Mouse (Mus musculus): ENCODE results near the gene Arid3c. TPM values are rescaled to one million over a fixed set of nuclear protein-coding genes. Genes with fewer than 3 reads are reported as not detected.
A peak's percentile ranks its signal among the peaks of the same experiment; 100 is the strongest.

The Arid3c gene
- polyA plus RNA-seq, 1 experiment from 2014 or later: 0.15 TPM

- Histone ChIP-seq H3K27me3 (replicated peaks; ENCODE audit: control insufficient read depth, insufficient read depth, low read length) (0 out of 2 replicates have a peak, but pooled peaks cover 2% of the 10 kb centered on the region), H3K9ac (ENCODE audit: low read length) (no peak overlapping the region), H3K4me1 (ENCODE audit: control insufficient read depth, insufficient read depth, low read length) (peaks cover 8% of the 10 kb centered on the region), H3K4me3 (ENCODE audit: low read depth, low read length) (no peak overlapping the region), H3K36me3 (ENCODE audit: control insufficient read depth, insufficient read depth, low read length) (peaks cover 14% of the 10 kb centered on the region), H3K27ac (ENCODE audit: low read depth, low read length) (no peak overlapping the region), H3K9me3 (replicated peaks; ENCODE audit: control insufficient read depth, low read length) (no peaks in the 10 kb centered on the region), H3K4me2 (ENCODE audit: low read length) (no peak overlapping the region)
- no peak for ATAC-seq
- WGBS: 63% methylated on average over 1 of the region's 1 CpGs
- DNase-seq (ENCODE audit: low spot score): no peak
Measured at GRCm38 (mm10) chr4:41738256-41738603, 7.3 kb upstream of the Arid3c start.

GRCm38 (mm10) chr4:41737602-41738255 lies 6.8 kb upstream of the Arid3c start:
- H3K9me3 ChIP-seq (replicated peaks; ENCODE audit: control insufficient read depth, low read length): no peaks in the 10 kb centered on the region
- H3K4me2 ChIP-seq (ENCODE audit: low read length): no peak overlapping the region
- peaks cover 8% of the 10 kb centered on the region for H3K4me1 ChIP-seq (ENCODE audit: control insufficient read depth, insufficient read depth, low read length)
- no peak overlapping the region for H3K4me3 ChIP-seq (ENCODE audit: low read depth, low read length)
- peak; percentile 85 for DNase-seq (ENCODE audit: low spot score)
- H3K27me3 ChIP-seq (replicated peaks; ENCODE audit: control insufficient read depth, insufficient read depth, low read length): 0 out of 2 replicates have a peak, but pooled peaks cover 7% of the 10 kb centered on the region
- H3K27ac ChIP-seq (ENCODE audit: low read depth, low read length): no peak overlapping the region
- H3K9ac ChIP-seq (ENCODE audit: low read length): no peak overlapping the region
- ATAC-seq: peak; percentile 49; the same call in 1 of the 2 replicates
- peaks cover 14% of the 10 kb centered on the region for H3K36me3 ChIP-seq (ENCODE audit: control insufficient read depth, insufficient read depth, low read length)
- WGBS: 47% methylated on average over 8 of the region's 8 CpGs

GRCm38 (mm10) chr4:41726826-41727621 lies 3.9 kb downstream of the Arid3c start:
- peaks cover 52% of the 10 kb centered on the region for H3K27me3 ChIP-seq (replicated peaks; ENCODE audit: control insufficient read depth, insufficient read depth, low read length)
- no peaks in the 10 kb centered on the region for H3K9me3 ChIP-seq (replicated peaks; ENCODE audit: control insufficient read depth, low read length)
- H3K4me1 ChIP-seq (ENCODE audit: control insufficient read depth, insufficient read depth, low read length): peaks cover 24% of the 10 kb centered on the region
- peak overlapping the region; percentile 34 for H3K4me2 ChIP-seq (ENCODE audit: low read length)
- peak overlapping the region; percentile 49; the same call in 1 of the 2 replicates for H3K27ac ChIP-seq (ENCODE audit: low read depth, low read length)
- H3K9ac ChIP-seq (ENCODE audit: low read length): peak overlapping the region; percentile 26; the same call in 1 of the 2 replicates
- DNase-seq (ENCODE audit: low spot score) (peak; percentile 65), ATAC-seq (peak; percentile 38; the same call in 1 of the 2 replicates)
- H3K36me3 ChIP-seq (ENCODE audit: control insufficient read depth, insufficient read depth, low read length): no peaks in the 10 kb centered on the region
- 2% methylated on average over 20 of the region's 20 CpGs for WGBS
- H3K4me3 ChIP-seq (ENCODE audit: low read depth, low read length): no peak overlapping the region

- Histone ChIP-seq H3K9ac (ENCODE audit: low read length) (peak within 1 kb of the TSS; percentile 91), H3K4me1 (ENCODE audit: control insufficient read depth, insufficient read depth, low read length) (peaks cover 27% of the 10 kb centered on the region), H3K36me3 (ENCODE audit: control insufficient read depth, insufficient read depth, low read length) (peaks cover 23% of the 10 kb centered on the region), H3K27ac (ENCODE audit: low read depth, low read length) (no peak within 1 kb of the TSS), H3K27me3 (replicated peaks; ENCODE audit: control insufficient read depth, insufficient read depth, low read length) (peaks cover 15% of the 10 kb centered on the region), H3K4me3 (ENCODE audit: low read depth, low read length) (peak within 1 kb of the TSS; percentile 93), H3K4me2 (ENCODE audit: low read length) (peak within 1 kb of the TSS; percentile 86), H3K9me3 (replicated peaks; ENCODE audit: control insufficient read depth, low read length) (no peaks in the 10 kb centered on the region)
- DNase-seq (ENCODE audit: low spot score) (peak; percentile 100), ATAC-seq (peak; percentile 96)
- under 1% methylated on average over 27 of the region's 27 CpGs for WGBS
Measured at GRCm38 (mm10) chr4:41722918-41723351, 8.0 kb downstream of the Arid3c start, which contains the start of gene Dctn3. Gene Dctn3 (minus strand): TSS chr4:41723170.

GRCm38 (mm10) chr4:41716834-41717233 lies 14.1 kb downstream of the Arid3c start:
- 78% methylated on average over 6 of the region's 6 CpGs for WGBS
- H3K27ac ChIP-seq (ENCODE audit: low read depth, low read length): no peak overlapping the region
- ATAC-seq (no peak), DNase-seq (ENCODE audit: low spot score) (no peak)
- no peak overlapping the region for H3K4me2 ChIP-seq (ENCODE audit: low read length)
- no peaks in the 10 kb centered on the region for H3K9me3 ChIP-seq (replicated peaks; ENCODE audit: control insufficient read depth, low read length)
- peaks cover 46% of the 10 kb centered on the region for H3K36me3 ChIP-seq (ENCODE audit: control insufficient read depth, insufficient read depth, low read length)
- peaks cover 15% of the 10 kb centered on the region for H3K4me1 ChIP-seq (ENCODE audit: control insufficient read depth, insufficient read depth, low read length)
- no peak overlapping the region for H3K9ac ChIP-seq (ENCODE audit: low read length)
- H3K4me3 ChIP-seq (ENCODE audit: low read depth, low read length): no peak overlapping the region
- no peaks in the 10 kb centered on the region for H3K27me3 ChIP-seq (replicated peaks; ENCODE audit: control insufficient read depth, insufficient read depth, low read length)

- no peak for DNase-seq (ENCODE audit: low spot score)
- ATAC-seq: no peak
- WGBS: 81% methylated on average over 5 of the region's 5 CpGs
Measured at GRCm38 (mm10) chr4:41715596-41715995, 15.3 kb downstream of the Arid3c start.

GRCm38 (mm10) chr4:41715082-41715481 lies 15.9 kb downstream of the Arid3c start:
- ATAC-seq (no peak), DNase-seq (ENCODE audit: low spot score) (no peak)
- no peak overlapping the region for H3K4me2 ChIP-seq (ENCODE audit: low read length)
- H3K4me1 ChIP-seq (ENCODE audit: control insufficient read depth, insufficient read depth, low read length): peaks cover 20% of the 10 kb centered on the region
- no peaks in the 10 kb centered on the region for H3K27me3 ChIP-seq (replicated peaks; ENCODE audit: control insufficient read depth, insufficient read depth, low read length)
- H3K27ac ChIP-seq (ENCODE audit: low read depth, low read length): no peak overlapping the region
- H3K36me3 ChIP-seq (ENCODE audit: control insufficient read depth, insufficient read depth, low read length): peaks cover 47% of the 10 kb centered on the region
- 82% methylated on average over 8 of the region's 8 CpGs for WGBS
- no peak overlapping the region for H3K4me3 ChIP-seq (ENCODE audit: low read depth, low read length)
- H3K9me3 ChIP-seq (replicated peaks; ENCODE audit: control insufficient read depth, low read length): no peaks in the 10 kb centered on the region
- no peak overlapping the region for H3K9ac ChIP-seq (ENCODE audit: low read length)

More at GRCm38 (mm10) chr4:41715596-41715995, 15.3 kb downstream of the Arid3c start:
- Histone ChIP-seq H3K27me3 (replicated peaks; ENCODE audit: control insufficient read depth, insufficient read depth, low read length) (no peaks in the 10 kb centered on the region), H3K4me1 (ENCODE audit: control insufficient read depth, insufficient read depth, low read length) (peaks cover 20% of the 10 kb centered on the region), H3K27ac (ENCODE audit: low read depth, low read length) (no peak overlapping the region), H3K4me2 (ENCODE audit: low read length) (no peak overlapping the region), H3K4me3 (ENCODE audit: low read depth, low read length) (no peak overlapping the region), H3K9me3 (replicated peaks; ENCODE audit: control insufficient read depth, low read length) (no peaks in the 10 kb centered on the region), H3K36me3 (ENCODE audit: control insufficient read depth, insufficient read depth, low read length) (peaks cover 49% of the 10 kb centered on the region), H3K9ac (ENCODE audit: low read length) (no peak overlapping the region)

GRCm38 (mm10) chr4:41714276-41714675 lies 16.7 kb downstream of the Arid3c start:
- no peaks in the 10 kb centered on the region for H3K27me3 ChIP-seq (replicated peaks; ENCODE audit: control insufficient read depth, insufficient read depth, low read length)
- H3K36me3 ChIP-seq (ENCODE audit: control insufficient read depth, insufficient read depth, low read length): peaks cover 39% of the 10 kb centered on the region
- DNase-seq (ENCODE audit: low spot score) (peak; percentile 90), ATAC-seq (0 out of 2 replicates have a peak, but pooled peaks have one; percentile 33)
- H3K9me3 ChIP-seq (replicated peaks; ENCODE audit: control insufficient read depth, low read length): no peaks in the 10 kb centered on the region
- 15% methylated on average over 8 of the region's 8 CpGs for WGBS
- no peak overlapping the region for H3K9ac ChIP-seq (ENCODE audit: low read length)
- H3K27ac ChIP-seq (ENCODE audit: low read depth, low read length): no peak overlapping the region
- H3K4me2 ChIP-seq (ENCODE audit: low read length): peak overlapping the region; percentile 80
- H3K4me3 ChIP-seq (ENCODE audit: low read depth, low read length): peak overlapping the region; percentile 76
- peaks cover 20% of the 10 kb centered on the region for H3K4me1 ChIP-seq (ENCODE audit: control insufficient read depth, insufficient read depth, low read length)
